17 mouse cellular contexts compared by ENCODE assay signal in genomic region chr5:74720661-74721060, GRCm38 (mm10). TPM values are rescaled to one million over a fixed set of nuclear protein-coding genes. Genes with fewer than 3 reads are reported as not detected.
DNase-seq lines count a peak whose midpoint lies in the region; ATAC-seq and TF ChIP-seq lines count a peak whose summit lies in the region.
"Had no signal": no experiment of that assay in that cellular context is flagged by ENCODE, and none has a peak within 500 bp of the region (broad histone marks: within the 10 kb centered on the region; RNA-seq: fewer than 3 reads in every experiment).

No protein-coding gene starts in this region.

- TF ChIP-seq CTCF in hindbrain, postnatal 0 days (IDR thresholded peaks at IDR 0.05; ENCODE audit: low read depth): no peak

- H3K27ac ChIP-seq in hindbrain, postnatal 0 days: no peak overlapping the region; the same call in 1 of the 2 replicates
- H3K27ac ChIP-seq in hindbrain, embryonic 11.5 days (ENCODE audit: low read depth, low read length): no peak overlapping the region
- H3K27ac ChIP-seq in midbrain, embryonic 11.5 days (ENCODE audit: low read depth, low read length): no peak overlapping the region
- no peak overlapping the region for H3K27ac ChIP-seq in midbrain, embryonic 14.5 days (replicated peaks; ENCODE audit: low read depth, low read length)
- H3K27ac ChIP-seq in embryonic facial prominence, embryonic 13.5 days: no peak overlapping the region
- no peak overlapping the region for H3K27ac ChIP-seq in forebrain, embryonic 16.5 days (ENCODE audit: low read length)
- H3K27ac ChIP-seq: kidney, embryonic 15.5 days; midbrain, embryonic 12.5 days; neural tube, embryonic 12.5 days had no signal

- 0 out of 2 replicates have a peak, but pooled peaks cover 3% of the 10 kb centered on the region for H3K9me3 ChIP-seq in hindbrain, postnatal 0 days (ENCODE audit: low read length)
- H3K9me3 ChIP-seq in hindbrain, embryonic 11.5 days (ENCODE audit: control insufficient read depth, low read length): no peaks in the 10 kb centered on the region
- no peaks in the 10 kb centered on the region for H3K9me3 ChIP-seq in midbrain, embryonic 11.5 days (ENCODE audit: control insufficient read depth, low read length)
- H3K9me3 ChIP-seq in midbrain, embryonic 14.5 days (ENCODE audit: control insufficient read depth, low read length): 0 out of 2 replicates have a peak, but pooled peaks cover 3% of the 10 kb centered on the region
- no peaks in the 10 kb centered on the region for H3K9me3 ChIP-seq in embryonic facial prominence, embryonic 13.5 days
- peaks cover 3% of the 10 kb centered on the region; the same call in 1 of the 2 replicates for H3K9me3 ChIP-seq in forebrain, embryonic 16.5 days (ENCODE audit: control insufficient read depth, low read length)
- H3K9me3 ChIP-seq: kidney, embryonic 15.5 days; midbrain, embryonic 12.5 days; neural tube, embryonic 12.5 days had no signal

- no peak overlapping the region for H3K4me3 ChIP-seq in hindbrain, postnatal 0 days (ENCODE audit: low read length)
- H3K4me3 ChIP-seq in hindbrain, embryonic 11.5 days (ENCODE audit: low read depth, low read length): no peak overlapping the region
- no peak overlapping the region for H3K4me3 ChIP-seq in midbrain, embryonic 11.5 days (ENCODE audit: low read depth, low read length)
- no peak overlapping the region for H3K4me3 ChIP-seq in midbrain, embryonic 14.5 days (replicated peaks; ENCODE audit: low read depth, low read length)
- H3K4me3 ChIP-seq in embryonic facial prominence, embryonic 13.5 days: no peak overlapping the region
- H3K4me3 ChIP-seq in forebrain, embryonic 16.5 days (replicated peaks; ENCODE audit: low read length): no peak overlapping the region
- H3K4me3 ChIP-seq: kidney, embryonic 15.5 days; midbrain, embryonic 12.5 days; neural tube, embryonic 12.5 days had no signal

- ATAC-seq in hindbrain, postnatal 0 days: peak; percentile 85
- no peak for ATAC-seq in hindbrain, embryonic 11.5 days (ENCODE audit: low FRiP score)
- ATAC-seq in midbrain, embryonic 11.5 days (ENCODE audit: low FRiP score): no peak
- no peak for ATAC-seq in midbrain, embryonic 14.5 days (ENCODE audit: low FRiP score, low TSS enrichment)
- ATAC-seq in embryonic facial prominence, embryonic 13.5 days (ENCODE audit: insufficient number of reproducible peaks, insufficient read depth, low FRiP score, low TSS enrichment, low read depth): no peak
- ATAC-seq in forebrain, embryonic 16.5 days: no peak
- ATAC-seq: inflammation-experienced regulatory T-cells, adult 6 months had no signal

- 59% methylated on average over 9 of the region's 9 CpGs for WGBS in hindbrain, postnatal 0 days
- WGBS in hindbrain, embryonic 11.5 days: 77% methylated on average over 9 of the region's 9 CpGs
- 81% methylated on average over 9 of the region's 9 CpGs for whole genome bisulfite sequencing in midbrain, embryonic 11.5 days
- WGBS in midbrain, embryonic 14.5 days: 58% methylated on average over 9 of the region's 9 CpGs
- 60% methylated on average over 9 of the region's 9 CpGs for WGBS in embryonic facial prominence, embryonic 13.5 days
- 22% methylated on average over 9 of the region's 9 CpGs for WGBS in forebrain, embryonic 16.5 days

- no peak overlapping the region for H3K9ac ChIP-seq in hindbrain, postnatal 0 days (replicated peaks; ENCODE audit: low read length)
- no peak overlapping the region for H3K9ac ChIP-seq in hindbrain, embryonic 11.5 days (ENCODE audit: low read depth, low read length)
- H3K9ac ChIP-seq in midbrain, embryonic 11.5 days (ENCODE audit: low read length): no peak overlapping the region
- no peak overlapping the region for H3K9ac ChIP-seq in midbrain, embryonic 14.5 days (replicated peaks; ENCODE audit: low read length)
- no peak overlapping the region for H3K9ac ChIP-seq in embryonic facial prominence, embryonic 13.5 days
- H3K9ac ChIP-seq in forebrain, embryonic 16.5 days (replicated peaks; ENCODE audit: low read depth, low read length): no peak overlapping the region
- H3K9ac ChIP-seq: kidney, embryonic 15.5 days; midbrain, embryonic 12.5 days; neural tube, embryonic 12.5 days had no signal

- H3K4me2 ChIP-seq in hindbrain, postnatal 0 days (ENCODE audit: low read depth, low read length): 0 out of 2 replicates have a peak overlapping the region, but pooled peaks have one; percentile 5
- no peak overlapping the region for H3K4me2 ChIP-seq in hindbrain, embryonic 11.5 days (replicated peaks; ENCODE audit: low read depth, low read length)
- no peak overlapping the region for H3K4me2 ChIP-seq in midbrain, embryonic 11.5 days
- H3K4me2 ChIP-seq in midbrain, embryonic 14.5 days (ENCODE audit: low read length): no peak overlapping the region
- H3K4me2 ChIP-seq in embryonic facial prominence, embryonic 13.5 days: peak overlapping the region; percentile 22
- H3K4me2 ChIP-seq in forebrain, embryonic 16.5 days (ENCODE audit: low read length): peak overlapping the region; percentile 20; the same call in 1 of the 2 replicates
- H3K4me2 ChIP-seq: kidney, embryonic 15.5 days; midbrain, embryonic 12.5 days; neural tube, embryonic 12.5 days had no signal

- no peaks in the 10 kb centered on the region for H3K36me3 ChIP-seq in hindbrain, postnatal 0 days (ENCODE audit: insufficient read depth, low read length)
- no peaks in the 10 kb centered on the region for H3K36me3 ChIP-seq in hindbrain, embryonic 11.5 days (ENCODE audit: control insufficient read depth, insufficient read depth, low read length)
- H3K36me3 ChIP-seq in midbrain, embryonic 11.5 days (ENCODE audit: control insufficient read depth, insufficient read depth, low read length): no peaks in the 10 kb centered on the region
- H3K36me3 ChIP-seq in midbrain, embryonic 14.5 days (ENCODE audit: control insufficient read depth, insufficient read depth, low read length): no peaks in the 10 kb centered on the region
- H3K36me3 ChIP-seq in embryonic facial prominence, embryonic 13.5 days: no peaks in the 10 kb centered on the region
- H3K36me3 ChIP-seq in forebrain, embryonic 16.5 days (ENCODE audit: control insufficient read depth, insufficient read depth): no peaks in the 10 kb centered on the region
- H3K36me3 ChIP-seq: kidney, embryonic 15.5 days; midbrain, embryonic 12.5 days; neural tube, embryonic 12.5 days had no signal

- H3K4me1 ChIP-seq in hindbrain, postnatal 0 days (ENCODE audit: insufficient read depth, low read length): no peaks in the 10 kb centered on the region
- no peaks in the 10 kb centered on the region for H3K4me1 ChIP-seq in hindbrain, embryonic 11.5 days (replicated peaks; ENCODE audit: control insufficient read depth, insufficient read depth, low read length)
- no peaks in the 10 kb centered on the region; the same call in 1 of the 2 replicates for H3K4me1 ChIP-seq in midbrain, embryonic 11.5 days (ENCODE audit: control insufficient read depth, insufficient read depth, low read length)
- peaks cover 3% of the 10 kb centered on the region; the same call in 1 of the 2 replicates for H3K4me1 ChIP-seq in midbrain, embryonic 14.5 days (ENCODE audit: control insufficient read depth, insufficient read depth, low read length)
- H3K4me1 ChIP-seq in embryonic facial prominence, embryonic 13.5 days: peaks cover 23% of the 10 kb centered on the region
- H3K4me1 ChIP-seq in forebrain, embryonic 16.5 days (replicated peaks; ENCODE audit: control insufficient read depth, insufficient read depth, low read length): peaks cover 12% of the 10 kb centered on the region
- H3K4me1 ChIP-seq: neural tube, embryonic 12.5 days had no signal

- no peaks in the 10 kb centered on the region for H3K27me3 ChIP-seq in hindbrain, postnatal 0 days (ENCODE audit: insufficient read depth, low read length)
- no peaks in the 10 kb centered on the region for H3K27me3 ChIP-seq in hindbrain, embryonic 11.5 days (ENCODE audit: control insufficient read depth, insufficient read depth, low read length)
- H3K27me3 ChIP-seq in midbrain, embryonic 11.5 days (ENCODE audit: control insufficient read depth, insufficient read depth, low read length): no peaks in the 10 kb centered on the region
- H3K27me3 ChIP-seq in midbrain, embryonic 14.5 days (ENCODE audit: control insufficient read depth, insufficient read depth, low read length): no peaks in the 10 kb centered on the region
- no peaks in the 10 kb centered on the region for H3K27me3 ChIP-seq in embryonic facial prominence, embryonic 13.5 days
- H3K27me3 ChIP-seq in forebrain, embryonic 16.5 days (replicated peaks; ENCODE audit: control insufficient read depth, insufficient read depth, low read length): no peaks in the 10 kb centered on the region
- H3K27me3 ChIP-seq: kidney, embryonic 15.5 days; midbrain, embryonic 12.5 days; neural tube, embryonic 12.5 days had no signal

- peak; percentile 47 for DNase-seq in hindbrain, postnatal 0 days (ENCODE audit: low spot score)
- DNase-seq in hindbrain, embryonic 11.5 days (ENCODE audit: low spot score): no peak
- DNase-seq in midbrain, embryonic 11.5 days (ENCODE audit: low spot score, missing footprints): peak; percentile 62
- DNase-seq in midbrain, embryonic 14.5 days: no peak
- no peak for DNase-seq in spleen, postnatal 10 days (ENCODE audit: low spot score in 2 of 2)
- DNase-seq: adrenal gland, postnatal 10 days; cerebellum, adult 9-10 months; heart, postnatal 14 days; lung, postnatal 36 days; right cerebral cortex, postnatal 4 days; thymus, adult 2 months had no signal

RNA-seq across cellular contexts. Expression of gene Lnx1, which starts 17.9 kb away (rescaled TPM):
- total RNA-seq in hindbrain, postnatal 0 days (2014; rRNA removed): 32.0 and 35.5 TPM in 2 replicates
- polyA plus RNA-seq in hindbrain, postnatal 0 days (2015; fragmentation: Nextera tagmentation; extraction: Ambion mirVana): 17.8 and 19.1 TPM in 2 replicates
- polyA plus RNA-seq in hindbrain, embryonic 11.5 days (2014; fragmentation: Nextera tagmentation; extraction: Ambion mirVana): 0.34 and 0.88 TPM in 2 replicates
- polyA plus RNA-seq in midbrain, embryonic 11.5 days (2014; fragmentation: Nextera tagmentation; extraction: Ambion mirVana): 0.51 and 0.74 TPM in 2 replicates
- 10.9 and 11.5 TPM in 2 replicates for polyA plus RNA-seq in midbrain, embryonic 14.5 days (2014; fragmentation: Nextera tagmentation; extraction: Ambion mirVana)
- 2.0 and 3.6 TPM in 2 replicates for polyA plus RNA-seq in embryonic facial prominence, embryonic 13.5 days (2015; fragmentation: Nextera tagmentation; extraction: Ambion mirVana)
- polyA plus RNA-seq in forebrain, embryonic 16.5 days (2015; fragmentation: Nextera tagmentation; extraction: Ambion mirVana): 4.9 and 6.1 TPM in 2 replicates

Comparison
In these comparisons a context has a peak if more than half of its experiments do, and no peak if none do; other contexts are left out.
1. DNase-seq: peak in hindbrain, postnatal 0 days (single experiment) and midbrain, embryonic 11.5 days (single experiment); none in hindbrain, embryonic 11.5 days (single experiment), midbrain, embryonic 14.5 days (single experiment) and spleen, postnatal 10 days (0 of 2).
2. H3K4me2 ChIP-seq: peak in hindbrain, postnatal 0 days (single experiment), embryonic facial prominence, embryonic 13.5 days (single experiment) and forebrain, embryonic 16.5 days (single experiment); none in hindbrain, embryonic 11.5 days (single experiment), midbrain, embryonic 11.5 days (single experiment) and midbrain, embryonic 14.5 days (single experiment).